23 mouse cellular contexts compared by ENCODE assay signal in genomic region chr11:4263296-4263695, GRCm38 (mm10). TPM values are rescaled to one million over a fixed set of nuclear protein-coding genes. Genes with fewer than 3 reads are reported as not detected.
DNase-seq lines count a peak whose midpoint lies in the region; ATAC-seq and TF ChIP-seq lines count a peak whose summit lies in the region.
"Had no signal": no experiment of that assay in that cellular context is flagged by ENCODE, and none has a peak within 500 bp of the region (broad histone marks: within the 10 kb centered on the region; RNA-seq: fewer than 3 reads in every experiment).

No protein-coding gene starts in this region.

- no peak overlapping the region for H3K4me2 ChIP-seq in heart, embryonic 13.5 days
- no peak overlapping the region; the same call in 1 of the 2 replicates for H3K4me2 ChIP-seq in intestine, postnatal 0 days (replicated peaks; ENCODE audit: low read depth)
- no peak overlapping the region for H3K4me2 ChIP-seq in stomach, embryonic 14.5 days (replicated peaks; ENCODE audit: low read depth, low read length)
- H3K4me2 ChIP-seq: embryonic facial prominence, embryonic 12.5 days; hindbrain, embryonic 12.5 days; liver, embryonic 12.5 days; midbrain, embryonic 15.5 days; neural tube, embryonic 15.5 days had no signal

- 37% methylated on average over 1 of the region's 1 CpGs for WGBS in heart, embryonic 13.5 days
- 6% methylated on average over 1 of the region's 1 CpGs for WGBS in intestine, postnatal 0 days
- WGBS in stomach, embryonic 14.5 days = 5% methylated on average over 1 of the region's 1 CpGs

- peaks cover 60% of the 10 kb centered on the region for H3K27me3 ChIP-seq in heart, embryonic 13.5 days (replicated peaks)
- H3K27me3 ChIP-seq in Patski = no peaks in the 10 kb centered on the region
- no peaks in the 10 kb centered on the region for H3K27me3 ChIP-seq in intestine, postnatal 0 days (replicated peaks; ENCODE audit: control insufficient read depth, insufficient read depth, low read length)
- H3K27me3 ChIP-seq in stomach, embryonic 14.5 days (ENCODE audit: control insufficient read depth, insufficient read depth, low read length) = no peaks in the 10 kb centered on the region

- H3K4me3 ChIP-seq in heart, embryonic 13.5 days = no peak overlapping the region
- H3K4me3 ChIP-seq in intestine, postnatal 0 days (ENCODE audit: low read depth, low read length) = no peak overlapping the region
- no peak overlapping the region for H3K4me3 ChIP-seq in stomach, embryonic 14.5 days (ENCODE audit: low read depth, low read length)
- H3K4me3 ChIP-seq: embryonic facial prominence, embryonic 12.5 days; hindbrain, embryonic 12.5 days; layer of hippocampus, adult 2 months; left cerebral cortex, adult 2 months; liver, embryonic 12.5 days; megakaryocyte, embryonic 14.5 days; midbrain, embryonic 15.5 days; neural tube, embryonic 15.5 days had no signal

- CTCF ChIA-PET in Patski (lab: Charles Lee) = interaction anchor here (0.6 to 6.2 kb wide), 8 partner anchors 31 to 163 kb away, joined by 3 to 52 read pairs (median 4); no protein-coding TSS in a partner anchor

- H3K27ac ChIP-seq in heart, embryonic 13.5 days (replicated peaks) = no peak overlapping the region
- peak overlapping the region; percentile 21; the same call in 1 of the 2 replicates for H3K27ac ChIP-seq in intestine, postnatal 0 days (ENCODE audit: low read depth, low read length)
- peak overlapping the region; percentile 17; the same call in 1 of the 2 replicates for H3K27ac ChIP-seq in stomach, embryonic 14.5 days (ENCODE audit: low read length)
- H3K27ac ChIP-seq: embryonic facial prominence, embryonic 12.5 days; hindbrain, embryonic 12.5 days; layer of hippocampus, adult 2 months; left cerebral cortex, adult 2 months; liver, embryonic 12.5 days; midbrain, embryonic 15.5 days; neural tube, embryonic 15.5 days had no signal

- POLR2A ChIA-PET in Patski (lab: Charles Lee) = interaction anchor here (0.6 to 4.0 kb wide), 4 partner anchors 33 to 552 kb away, joined by 3 to 24 read pairs (median 8); no protein-coding TSS in a partner anchor

- no peak for ATAC-seq in heart, embryonic 13.5 days (ENCODE audit: extremely low read depth, insufficient number of reproducible peaks, low FRiP score, low TSS enrichment)
- ATAC-seq in Patski = peak; percentile 19
- no peak for ATAC-seq in intestine, postnatal 0 days
- ATAC-seq in stomach, embryonic 14.5 days (ENCODE audit: insufficient number of reproducible peaks, insufficient read depth, low FRiP score, low read depth) = no peak
- ATAC-seq: forebrain, embryonic 14.5 days; liver, embryonic 12.5 days; midbrain, embryonic 15.5 days had no signal

- 0 out of 2 replicates have a peak overlapping the region, but pooled peaks have one; percentile 28 for H3K9ac ChIP-seq in heart, embryonic 13.5 days
- no peak overlapping the region for H3K9ac ChIP-seq in intestine, postnatal 0 days (ENCODE audit: low read depth, low read length)
- no peak overlapping the region for H3K9ac ChIP-seq in stomach, embryonic 14.5 days (replicated peaks; ENCODE audit: low read depth, low read length)
- H3K9ac ChIP-seq: embryonic facial prominence, embryonic 12.5 days; hindbrain, embryonic 12.5 days; liver, embryonic 12.5 days; midbrain, embryonic 15.5 days; neural tube, embryonic 15.5 days had no signal

- no peaks in the 10 kb centered on the region for H3K36me3 ChIP-seq in heart, embryonic 13.5 days
- H3K36me3 ChIP-seq in intestine, postnatal 0 days (ENCODE audit: control insufficient read depth, insufficient read depth) = no peaks in the 10 kb centered on the region; the same call in 1 of the 2 replicates
- no peaks in the 10 kb centered on the region for H3K36me3 ChIP-seq in stomach, embryonic 14.5 days (ENCODE audit: control insufficient read depth, insufficient read depth, low read length)
- H3K36me3 ChIP-seq: embryonic facial prominence, embryonic 12.5 days; G1E; hindbrain, embryonic 12.5 days; liver, embryonic 12.5 days; midbrain, embryonic 15.5 days; neural tube, embryonic 15.5 days had no signal

- DNase-seq in heart, adult 9 months (ENCODE audit: low spot score in 2 of 2) = no peak
- no peak for DNase-seq in Patski (ENCODE audit: low read depth, low spot score)
- DNase-seq in ovary, adult 18-20 months (ENCODE audit: low spot score) = no peak
- DNase-seq in adrenal gland, postnatal 10 days = no peak
- DNase-seq: cerebellum, adult 9-10 months; left cerebral cortex, postnatal 4 days; lung, adult 2 months; right cerebral cortex, postnatal 25 days; thymus, postnatal 14 days had no signal

- no peaks in the 10 kb centered on the region for H3K9me3 ChIP-seq in heart, embryonic 13.5 days
- no peaks in the 10 kb centered on the region for H3K9me3 ChIP-seq in intestine, postnatal 0 days (ENCODE audit: control insufficient read depth)
- H3K9me3 ChIP-seq in stomach, embryonic 14.5 days (ENCODE audit: control insufficient read depth, low read depth, low read length) = no peaks in the 10 kb centered on the region
- H3K9me3 ChIP-seq: embryonic facial prominence, embryonic 12.5 days; G1E; hindbrain, embryonic 12.5 days; liver, embryonic 12.5 days; megakaryocyte, embryonic 14.5 days; midbrain, embryonic 15.5 days; neural tube, embryonic 15.5 days had no signal

- peaks cover 61% of the 10 kb centered on the region for H3K4me1 ChIP-seq in heart, embryonic 13.5 days
- peaks cover 35% of the 10 kb centered on the region for H3K4me1 ChIP-seq in intestine, postnatal 0 days (replicated peaks; ENCODE audit: control insufficient read depth, insufficient read depth, low read length)
- H3K4me1 ChIP-seq in stomach, embryonic 14.5 days (ENCODE audit: control insufficient read depth, insufficient read depth, low read length) = peaks cover 39% of the 10 kb centered on the region

- in situ Hi-C loops in Patski (cut with MboI; ENCODE audit: low pct_unique_long_range_greater_than_20kb) = loop anchor here (5.0 kb wide), 1 partner anchor 34 kb away; no protein-coding TSS in a partner anchor

- TF ChIP-seq CTCF in Patski (IDR thresholded peaks at IDR 0.05) = no peak
- TF ChIP-seq CTCF in intestine, postnatal 0 days (IDR thresholded peaks at IDR 0.05; ENCODE audit: low read depth) = no peak

RNA-seq across cellular contexts. Expression of gene Lif, which starts 5.9 kb away (rescaled TPM):
- 0.10 and 0.56 TPM in 2 replicates for polyA plus RNA-seq in heart, embryonic 13.5 days (2015; fragmentation: Nextera tagmentation; extraction: Ambion mirVana)
- polyA plus RNA-seq in Patski (2021) = 31.3 TPM
- 0.92 and 1.2 TPM in 2 replicates for polyA plus RNA-seq in intestine, postnatal 0 days (2015; fragmentation: Nextera tagmentation; extraction: Ambion mirVana)
- polyA plus RNA-seq in stomach, embryonic 14.5 days (2014; fragmentation: Nextera tagmentation; extraction: Ambion mirVana) = 0.30 and 0.32 TPM in 2 replicates
- under 1 TPM; 0.30 to 0.69 TPM for total RNA-seq in adrenal gland, postnatal 10 days (2021)
- polyA plus RNA-seq: forebrain, embryonic 14.5 days; hindbrain, embryonic 12.5 days; liver, embryonic 12.5 days; midbrain, embryonic 15.5 days had no signal

RNA-seq across cellular contexts. Expression of gene Osm, which starts 27.1 kb away (rescaled TPM):
- 0.08 TPM in 1 of 2 replicates, not detected in the other for polyA plus RNA-seq in heart, embryonic 13.5 days (2015; fragmentation: Nextera tagmentation; extraction: Ambion mirVana)
- not detected for polyA plus RNA-seq in Patski (2021)
- polyA plus RNA-seq in intestine, postnatal 0 days (2015; fragmentation: Nextera tagmentation; extraction: Ambion mirVana) = 0.08 and 0.20 TPM in 2 replicates
- 0.18 TPM in 1 of 2 replicates, not detected in the other for polyA plus RNA-seq in stomach, embryonic 14.5 days (2014; fragmentation: Nextera tagmentation; extraction: Ambion mirVana)
- total RNA-seq in adrenal gland, postnatal 10 days (2021) = under 1 TPM in 1 of 2 experiments, not detected in 1; 0.18 TPM
- total RNA-seq: gastrocnemius, postnatal 25 days; left cerebral cortex, adult 2 months had no signal
- polyA plus RNA-seq: embryonic facial prominence, embryonic 12.5 days; hindbrain, embryonic 12.5 days; neural tube, embryonic 15.5 days had no signal

RNA-seq across cellular contexts. Expression of gene Castor1, which starts 45.3 kb away (rescaled TPM):
- polyA plus RNA-seq in heart, embryonic 13.5 days (2015; fragmentation: Nextera tagmentation; extraction: Ambion mirVana) = 3.5 and 4.6 TPM in 2 replicates
- 0.35 TPM for polyA plus RNA-seq in Patski (2021)
- polyA plus RNA-seq in intestine, postnatal 0 days (2015; fragmentation: Nextera tagmentation; extraction: Ambion mirVana) = 10.3 and 14.7 TPM in 2 replicates
- 2.6 and 3.3 TPM in 2 replicates for polyA plus RNA-seq in stomach, embryonic 14.5 days (2014; fragmentation: Nextera tagmentation; extraction: Ambion mirVana)
- total RNA-seq in adrenal gland, postnatal 10 days (2021) = 1 to 10 TPM; 5.6 to 8.3 TPM

Comparison
In these comparisons a context has a peak if more than half of its experiments do, and no peak if none do; other contexts are left out.
1. RNA of gene Lif, which starts 5.9 kb away (polyA plus RNA-seq): 31.3 TPM in Patski (single experiment); 0.92 to 1.2 TPM in intestine, postnatal 0 days, 0.10 to 0.56 TPM in heart, embryonic 13.5 days and 0.30 to 0.32 TPM in stomach, embryonic 14.5 days; every median in the first group is over 10 times any median in the second.